Mouse (Mus musculus): ENCODE measurements at regions not wholly inside any gene's neighbourhood (a gene's known extent, or its start where the extent isn't known, plus 50 kb on each side); places are given as distances from the start of the nearest gene placed in this dataset.

GRCm38 (mm10) chr12:26698838-26699237 is 229.8 kb downstream of the Cmpk2 start:
- TF ChIP-seq CTCF (IDR thresholded peaks at IDR 0.05; ENCODE audit: low read depth, low read length) (no peak), POLR2AphosphoS5 (IDR thresholded peaks at IDR 0.05; ENCODE audit: insufficient replicate concordance, low read depth, low read length) (no peak), GATA1 (IDR thresholded peaks at IDR 0.05; ENCODE audit: borderline replicate concordance, low read length) (no peak), GATA2 (IDR thresholded peaks at IDR 0.05; ENCODE audit: borderline replicate concordance, low read depth, low read length) (no peak), TAL1 (conservative IDR thresholded peaks at IDR 0.05; ENCODE audit: low read depth, low read length) (no peak)
- Histone ChIP-seq H3K36me3 (replicated peaks) (no peaks in the 10 kb centered on the region), H3K27me3 (ENCODE audit: insufficient read depth, low read length) (no peaks in the 10 kb centered on the region), H3K4me3 (ENCODE audit: low read depth, low read length) (no peak overlapping the region), H3K9me3 (replicated peaks) (peaks cover 21% of the 10 kb centered on the region), H3K4me1 (ENCODE audit: insufficient read depth, low read depth, low read length) (no peaks in the 10 kb centered on the region)
- DNase-seq (ENCODE audit: low spot score), result no peak
- ATAC-seq (ENCODE audit: extremely low read depth, insufficient number of reproducible peaks, low FRiP score, poor library complexity, severe bottlenecking), result no peak

GRCm38 (mm10) chr12:26688048-26688447 is 219.0 kb downstream of the Cmpk2 start:
- TF ChIP-seq POLR2AphosphoS5 (IDR thresholded peaks at IDR 0.05; ENCODE audit: insufficient replicate concordance, low read depth, low read length) (no peak), GATA1 (IDR thresholded peaks at IDR 0.05; ENCODE audit: borderline replicate concordance, low read length) (no peak), CTCF (IDR thresholded peaks at IDR 0.05; ENCODE audit: low read depth, low read length) (no peak), TAL1 (conservative IDR thresholded peaks at IDR 0.05; ENCODE audit: low read depth, low read length) (no peak), GATA2 (IDR thresholded peaks at IDR 0.05; ENCODE audit: borderline replicate concordance, low read depth, low read length) (no peak)
- no peaks in the 10 kb centered on the region for H3K4me1 ChIP-seq (ENCODE audit: insufficient read depth, low read depth, low read length)
- ATAC-seq (ENCODE audit: extremely low read depth, insufficient number of reproducible peaks, low FRiP score, poor library complexity, severe bottlenecking) (no peak), DNase-seq (ENCODE audit: low spot score) (no peak)
- no peaks in the 10 kb centered on the region for H3K36me3 ChIP-seq (replicated peaks)
- no peaks in the 10 kb centered on the region for H3K27me3 ChIP-seq (ENCODE audit: insufficient read depth, low read length)
- peaks cover 2% of the 10 kb centered on the region; the same call in 1 of the 2 replicates for H3K9me3 ChIP-seq (replicated peaks)
- H3K4me3 ChIP-seq (ENCODE audit: low read depth, low read length), result no peak overlapping the region

- ATAC-seq (ENCODE audit: extremely low read depth, insufficient number of reproducible peaks, low FRiP score, poor library complexity, severe bottlenecking), result no peak
- TF ChIP-seq TAL1 (conservative IDR thresholded peaks at IDR 0.05; ENCODE audit: low read depth, low read length) (no peak), GATA1 (IDR thresholded peaks at IDR 0.05; ENCODE audit: borderline replicate concordance, low read length) (no peak)
- H3K27me3 ChIP-seq (ENCODE audit: insufficient read depth, low read length), result no peaks in the 10 kb centered on the region
- DNase-seq (ENCODE audit: low spot score), result no peak
- no peaks in the 10 kb centered on the region for H3K4me1 ChIP-seq (ENCODE audit: insufficient read depth, low read depth, low read length)
- H3K36me3 ChIP-seq (replicated peaks), result no peaks in the 10 kb centered on the region
- H3K9me3 ChIP-seq (replicated peaks), result peaks cover 14% of the 10 kb centered on the region
- no peak overlapping the region for H3K4me3 ChIP-seq (ENCODE audit: low read depth, low read length)
Observed at GRCm38 (mm10) chr12:26680568-26680947, 211.6 kb downstream of the Cmpk2 start.

GRCm38 (mm10) chr12:26679887-26680567 is 211.0 kb downstream of the Cmpk2 start:
- Histone ChIP-seq H3K4me3 (ENCODE audit: low read depth, low read length) (no peak overlapping the region), H3K9me3 (replicated peaks) (peaks cover 16% of the 10 kb centered on the region), H3K36me3 (replicated peaks) (no peaks in the 10 kb centered on the region), H3K4me1 (ENCODE audit: insufficient read depth, low read depth, low read length) (no peaks in the 10 kb centered on the region), H3K27me3 (ENCODE audit: insufficient read depth, low read length) (no peaks in the 10 kb centered on the region)
- DNase-seq (ENCODE audit: low spot score), result no peak
- TF ChIP-seq GATA1 (IDR thresholded peaks at IDR 0.05; ENCODE audit: borderline replicate concordance, low read length) (no peak), GATA2 (IDR thresholded peaks at IDR 0.05; ENCODE audit: borderline replicate concordance, low read depth, low read length) (no peak), POLR2AphosphoS5 (IDR thresholded peaks at IDR 0.05; ENCODE audit: insufficient replicate concordance, low read depth, low read length) (no peak), CTCF (IDR thresholded peaks at IDR 0.05; ENCODE audit: low read depth, low read length) (no peak), TAL1 (conservative IDR thresholded peaks at IDR 0.05; ENCODE audit: low read depth, low read length) (no peak)
- ATAC-seq (ENCODE audit: extremely low read depth, insufficient number of reproducible peaks, low FRiP score, poor library complexity, severe bottlenecking), result no peak

- Histone ChIP-seq H3K9me3 (replicated peaks) (peaks cover 8% of the 10 kb centered on the region), H3K4me1 (ENCODE audit: insufficient read depth, low read depth, low read length) (no peaks in the 10 kb centered on the region), H3K36me3 (replicated peaks) (no peaks in the 10 kb centered on the region), H3K4me3 (ENCODE audit: low read depth, low read length) (no peak overlapping the region), H3K27me3 (ENCODE audit: insufficient read depth, low read length) (no peaks in the 10 kb centered on the region)
- TF ChIP-seq TAL1 (conservative IDR thresholded peaks at IDR 0.05; ENCODE audit: low read depth, low read length), result no peak
- no peak for TF ChIP-seq GATA1 (IDR thresholded peaks at IDR 0.05; ENCODE audit: borderline replicate concordance, low read length)
- no peak for TF ChIP-seq POLR2AphosphoS5 (IDR thresholded peaks at IDR 0.05; ENCODE audit: insufficient replicate concordance, low read depth, low read length)
- no peak for TF ChIP-seq GATA2 (IDR thresholded peaks at IDR 0.05; ENCODE audit: borderline replicate concordance, low read depth, low read length)
- TF ChIP-seq CTCF (IDR thresholded peaks at IDR 0.05; ENCODE audit: low read depth, low read length), result no peak
- DNase-seq (ENCODE audit: low spot score) (no peak), ATAC-seq (ENCODE audit: extremely low read depth, insufficient number of reproducible peaks, low FRiP score, poor library complexity, severe bottlenecking) (no peak)
Observed at GRCm38 (mm10) chr12:26665466-26665865, 196.5 kb downstream of the Cmpk2 start.

- Histone ChIP-seq H3K9me3 (replicated peaks) (peaks cover 31% of the 10 kb centered on the region), H3K36me3 (replicated peaks) (no peaks in the 10 kb centered on the region), H3K27me3 (ENCODE audit: insufficient read depth, low read length) (no peaks in the 10 kb centered on the region), H3K4me3 (ENCODE audit: low read depth, low read length) (no peak overlapping the region), H3K4me1 (ENCODE audit: insufficient read depth, low read depth, low read length) (no peaks in the 10 kb centered on the region)
- DNase-seq (ENCODE audit: low spot score) (no peak), ATAC-seq (ENCODE audit: extremely low read depth, insufficient number of reproducible peaks, low FRiP score, poor library complexity, severe bottlenecking) (no peak)
- no peak for TF ChIP-seq GATA2 (IDR thresholded peaks at IDR 0.05; ENCODE audit: borderline replicate concordance, low read depth, low read length)
- no peak for TF ChIP-seq TAL1 (conservative IDR thresholded peaks at IDR 0.05; ENCODE audit: low read depth, low read length)
- TF ChIP-seq POLR2AphosphoS5 (IDR thresholded peaks at IDR 0.05; ENCODE audit: insufficient replicate concordance, low read depth, low read length), result no peak
- no peak for TF ChIP-seq CTCF (IDR thresholded peaks at IDR 0.05; ENCODE audit: low read depth, low read length)
Observed at GRCm38 (mm10) chr12:26654251-26654650, 185.2 kb downstream of the Cmpk2 start.
